Mouse (Mus musculus) lung, embryonic 16.5 days (tissue): ENCODE results near the gene Bcl11a. TPM values are rescaled to one million over a fixed set of nuclear protein-coding genes. Genes with fewer than 3 reads are reported as not detected.

Experiments
- ATAC-seq: fragments of 200-750 bp; cut with Nextera tagmentation; 2 replicates; pipeline ENCODE4 v1.8.0; 2017; ENCODE audit warnings: low read depth, mild to moderate bottlenecking, moderate library complexity
- H3K27ac ChIP-seq: fragments of 300-500 bp; sonication (generic); 2 replicates; pipeline ENCODE4 v1.5.1; 2014; ENCODE audit warnings: mild to moderate bottlenecking, control low read depth, low read length
- H3K27me3 ChIP-seq: fragments of 300-500 bp; sonication (generic); 2 replicates; pipeline ENCODE4 v1.6.1; 2014; ENCODE audit warnings: low read depth, low read length, mixed read lengths; ENCODE audit not compliant: control insufficient read depth, insufficient read depth
- H3K36me3 ChIP-seq: fragments of 300-500 bp; sonication (generic); 2 replicates; pipeline ENCODE4 v1.6.1; 2014; ENCODE audit warnings: low read length; ENCODE audit not compliant: control insufficient read depth, insufficient read depth
- H3K4me1 ChIP-seq: fragments of 300-500 bp; sonication (generic); replicated peaks from 2 replicates; pipeline ENCODE4 v1.6.1; 2014; ENCODE audit warnings: low read length, mixed read lengths; ENCODE audit not compliant: control insufficient read depth, insufficient read depth
- H3K4me2 ChIP-seq: fragments of 300-500 bp; sonication (generic); 2 replicates; pipeline ENCODE4 v1.6.1; 2014; ENCODE audit warnings: low read depth, low read length, control low read depth
- H3K4me3 ChIP-seq: fragments of 300-500 bp; sonication (generic); 2 replicates; pipeline ENCODE4 v1.5.1; 2014; ENCODE audit warnings: mild to moderate bottlenecking, low read length, control low read depth
- H3K9ac ChIP-seq: fragments of 300-500 bp; sonication (generic); 2 replicates; pipeline ENCODE4 v1.6.1; 2014; ENCODE audit warnings: low read length, control low read depth
- H3K9me3 ChIP-seq: fragments of 300-500 bp; sonication (generic); 2 replicates; pipeline ENCODE4 v1.6.1; 2016; ENCODE audit warnings: low read length; ENCODE audit not compliant: control insufficient read depth
- WGBS: fragments of 180-500 bp; shearing (Covaris S2); extraction: QIAGEN DNeasy Blood & Tissue Kit; methylation state at CpG from one replicate; pipeline ENCODE4 v1.1.7; 2014; 5-methylcytosine and 5-hydroxymethylcytosine counted together
- polyA plus RNA-seq: library from polyadenylated mRNA; unstranded; fragments of >200 nt; fragmentation: Nextera tagmentation; extraction: Ambion mirVana; gene quantifications from 2 replicates; pipeline ENCODE4 v1.2.1, GENCODE M21; 2015

Bcl11a gene
- polyA plus RNA-seq, 1 experiment from 2014 or later = 15.3 TPM

GRCm38 (mm10) chr11:24214509-24215134 lies 136.8 kb downstream of the Bcl11a start:
- 56% methylated on average over 3 of the region's 3 CpGs for WGBS
- Histone ChIP-seq H3K27me3 (no peaks in the 10 kb centered on the region), H3K36me3 (no peaks in the 10 kb centered on the region), H3K27ac (no peak overlapping the region), H3K9ac (no peak overlapping the region), H3K9me3 (no peaks in the 10 kb centered on the region), H3K4me2 (no peak overlapping the region), H3K4me1 (peaks cover 3% of the 10 kb centered on the region; the same call in 1 of the 2 replicates), H3K4me3 (no peak overlapping the region)
- no peak for ATAC-seq

GRCm38 (mm10) chr11:24217741-24218333 lies 140.0 kb downstream of the Bcl11a start:
- ATAC-seq = no peak
- Histone ChIP-seq H3K4me2 (no peak overlapping the region), H3K4me3 (no peak overlapping the region), H3K4me1 (peaks cover 2% of the 10 kb centered on the region; the same call in 1 of the 2 replicates), H3K9me3 (no peaks in the 10 kb centered on the region), H3K27ac (no peak overlapping the region), H3K9ac (no peak overlapping the region), H3K36me3 (no peaks in the 10 kb centered on the region), H3K27me3 (no peaks in the 10 kb centered on the region)
- WGBS = 85% methylated on average over 6 of the region's 6 CpGs

GRCm38 (mm10) chr11:24221601-24222307 lies 143.9 kb downstream of the Bcl11a start:
- 32% methylated on average over 4 of the region's 4 CpGs for WGBS
- peak; percentile 89 for ATAC-seq
- Histone ChIP-seq H3K4me2 (no peak overlapping the region), H3K27ac (peak overlapping the region; percentile 66), H3K27me3 (no peaks in the 10 kb centered on the region), H3K4me1 (peaks cover 2% of the 10 kb centered on the region; the same call in 1 of the 2 replicates), H3K9me3 (no peaks in the 10 kb centered on the region), H3K4me3 (no peak overlapping the region), H3K36me3 (no peaks in the 10 kb centered on the region), H3K9ac (no peak overlapping the region)

Other genes starting within 250 kb of the Bcl11a start
- gene Papolg, start 182.8 kb upstream of the Bcl11a start, polyA plus RNA-seq = 13.3 and 14.5 TPM in 2 replicates
- not detected in 2 replicates for gene A830031A19Rik, start 3.0 kb upstream of the Bcl11a start, polyA plus RNA-seq